Mouse (Mus musculus) embryonic facial prominence, embryonic 12.5 days (tissue): ENCODE measurements around the gene 6030468B19Rik. TPM values are rescaled to one million over a fixed set of nuclear protein-coding genes. Genes with fewer than 3 reads are reported as not detected.

Experiments
- ATAC-seq: fragments of 200-750 bp; cut with Nextera tagmentation; 2 replicates; pipeline ENCODE4 v1.8.0; 2017; ENCODE audit not compliant: insufficient number of reproducible peaks, insufficient read depth, low FRiP score, low TSS enrichment
- H3K27ac ChIP-seq: fragments of 300-500 bp; sonication (generic); 2 replicates; pipeline ENCODE4 v1.5.1; 2016; ENCODE audit warnings: mild to moderate bottlenecking
- H3K27me3 ChIP-seq: fragments of 300-500 bp; sonication (generic); 2 replicates; pipeline ENCODE4 v1.6.1; 2016; ENCODE audit warnings: mild to moderate bottlenecking, moderate library complexity
- H3K36me3 ChIP-seq: fragments of 300-500 bp; sonication (generic); 2 replicates; pipeline ENCODE4 v1.6.1; 2016; ENCODE audit warnings: mild to moderate bottlenecking
- H3K4me1 ChIP-seq: fragments of 300-500 bp; sonication (generic); 2 replicates; pipeline ENCODE4 v1.6.1; 2016
- H3K4me2 ChIP-seq: fragments of 300-500 bp; sonication (generic); replicated peaks from 2 replicates; pipeline ENCODE4 v1.6.1; 2016; ENCODE audit warnings: mild to moderate bottlenecking, moderate library complexity
- H3K4me3 ChIP-seq: fragments of 300-500 bp; sonication (generic); 2 replicates; pipeline ENCODE4 v1.5.1; 2016; ENCODE audit warnings: mild to moderate bottlenecking
- H3K9ac ChIP-seq: fragments of 300-500 bp; sonication (generic); 2 replicates; pipeline ENCODE4 v1.6.1; 2016; ENCODE audit warnings: mild to moderate bottlenecking, moderate library complexity
- H3K9me3 ChIP-seq: fragments of 300-500 bp; sonication (generic); 2 replicates; pipeline ENCODE4 v1.6.1; 2016; ENCODE audit warnings: mild to moderate bottlenecking, moderate library complexity
- WGBS: fragments of 180-500 bp; shearing (Covaris S2); methylation state at CpG from one replicate; pipeline ENCODE4 v1.1.7; 2016; 5-methylcytosine and 5-hydroxymethylcytosine counted together
- polyA plus RNA-seq: library from polyadenylated mRNA; unstranded; fragments of >200 nt; fragmentation: Nextera tagmentation; extraction: Ambion mirVana; gene quantifications from 2 replicates; pipeline ENCODE4 v1.2.1, GENCODE M21; 2016

Gene 6030468B19Rik
- 0.26 TPM in 1 of 2 replicates, not detected in the other for polyA plus RNA-seq

DNA sequence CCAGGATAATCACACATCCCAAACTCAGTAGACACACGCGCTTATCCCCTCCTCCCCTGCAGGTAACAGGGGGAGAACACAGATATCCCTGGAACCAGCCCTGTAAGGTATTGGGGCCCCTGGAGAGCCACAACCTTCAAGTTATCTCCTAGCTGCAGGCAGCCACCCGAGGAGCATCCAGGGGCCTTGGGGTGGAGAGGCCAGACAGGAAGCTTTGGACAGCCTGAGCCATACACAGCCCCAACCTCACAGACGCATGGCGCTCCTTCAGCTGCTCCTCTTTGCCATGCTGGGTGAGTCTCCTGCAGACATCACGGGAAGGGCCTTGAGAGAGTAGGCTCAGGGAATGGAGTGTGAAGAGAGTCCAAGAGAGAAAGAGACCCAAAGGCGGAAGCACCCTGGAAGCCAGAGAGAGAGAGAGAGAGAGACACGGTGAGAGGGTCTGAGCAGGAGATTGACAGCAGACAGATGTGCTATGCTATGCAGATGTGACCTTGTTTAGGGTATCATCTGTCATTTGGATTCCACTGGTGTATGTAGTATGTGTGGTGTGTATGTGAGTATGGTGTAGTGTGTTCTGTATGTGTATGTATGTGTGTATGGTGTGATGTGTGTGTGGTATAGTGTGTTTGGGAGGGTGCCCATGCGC is at the start of gene 6030468B19Rik:
Gene 6030468B19Rik, plus strand, starts transcription at position 150 of the 649 bp plus-strand sequence.
- Histone ChIP-seq H3K27ac (no peak within 1 kb of the TSS), H3K4me1 (peaks cover 9% of the 10 kb centered on the region), H3K9me3 (no peaks in the 10 kb centered on the region), H3K27me3 (no peaks in the 10 kb centered on the region), H3K4me2 (no peak within 1 kb of the TSS), H3K9ac (no peak within 1 kb of the TSS), H3K36me3 (no peaks in the 10 kb centered on the region), H3K4me3 (no peak within 1 kb of the TSS)
- WGBS, result 56% methylated on average over 9 of the region's 9 CpGs
- no peak for ATAC-seq

DNA sequence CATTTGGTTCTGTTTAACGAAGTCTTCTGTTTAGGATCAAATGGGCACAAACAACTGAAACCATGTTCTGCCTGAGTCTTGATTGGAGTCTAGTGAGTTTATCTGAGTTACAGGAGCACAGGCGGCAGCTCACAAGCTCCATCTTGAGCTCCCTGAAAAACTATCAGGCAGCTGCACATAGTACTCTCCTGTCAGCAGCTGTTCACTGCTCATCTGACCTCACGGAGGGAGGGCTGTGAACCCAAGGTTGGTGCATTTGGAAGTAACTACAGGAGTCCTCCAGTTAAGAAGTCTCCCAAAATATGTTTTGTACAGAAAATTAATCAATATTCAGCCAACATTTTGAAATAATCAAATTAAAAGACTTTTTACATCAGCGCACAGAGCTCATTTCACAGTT is 48.8 kb upstream of the 6030468B19Rik start:
- no peak for ATAC-seq
- 88% methylated on average over 4 of the region's 4 CpGs for WGBS

DNA sequence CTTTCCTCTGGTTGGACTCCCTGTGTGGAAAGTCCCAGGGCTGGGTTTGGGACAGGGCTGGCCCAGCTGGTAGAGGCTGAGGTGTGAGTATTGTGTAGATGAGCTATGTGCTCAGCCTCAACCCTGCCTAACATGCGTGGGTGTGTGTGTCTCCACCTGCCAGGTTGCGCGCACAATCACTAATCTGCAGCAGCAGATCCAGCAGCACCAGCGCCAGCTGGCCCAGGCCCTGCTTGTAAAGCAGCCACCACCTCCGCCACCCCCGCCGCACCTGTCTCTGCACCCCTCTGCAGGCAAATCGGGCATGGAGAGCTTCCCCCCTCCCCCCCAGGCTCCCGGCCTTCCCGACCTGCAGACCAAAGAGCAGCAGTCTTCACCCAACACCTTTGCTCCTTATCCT is 48.0 kb upstream of the 6030468B19Rik start:
- no peaks in the 10 kb centered on the region for H3K9me3 ChIP-seq
- ATAC-seq, result no peak
- no peak overlapping the region for H3K27ac ChIP-seq
- H3K9ac ChIP-seq, result no peak overlapping the region
- H3K4me3 ChIP-seq, result no peak overlapping the region
- H3K36me3 ChIP-seq, result peaks cover 99% of the 10 kb centered on the region
- no peaks in the 10 kb centered on the region for H3K27me3 ChIP-seq
- 92% methylated on average over 10 of the region's 10 CpGs for WGBS
- no peaks in the 10 kb centered on the region for H3K4me1 ChIP-seq
- H3K4me2 ChIP-seq, result no peak overlapping the region

More for the DNA sequence above, 48.8 kb upstream of the 6030468B19Rik start:
- H3K4me2 ChIP-seq, result no peak overlapping the region
- peaks cover 99% of the 10 kb centered on the region for H3K36me3 ChIP-seq
- H3K27ac ChIP-seq, result no peak overlapping the region
- no peak overlapping the region for H3K9ac ChIP-seq
- H3K27me3 ChIP-seq, result no peaks in the 10 kb centered on the region
- peaks cover 1% of the 10 kb centered on the region; the same call in 1 of the 2 replicates for H3K4me1 ChIP-seq
- no peak overlapping the region for H3K4me3 ChIP-seq
- H3K9me3 ChIP-seq, result no peaks in the 10 kb centered on the region

DNA sequence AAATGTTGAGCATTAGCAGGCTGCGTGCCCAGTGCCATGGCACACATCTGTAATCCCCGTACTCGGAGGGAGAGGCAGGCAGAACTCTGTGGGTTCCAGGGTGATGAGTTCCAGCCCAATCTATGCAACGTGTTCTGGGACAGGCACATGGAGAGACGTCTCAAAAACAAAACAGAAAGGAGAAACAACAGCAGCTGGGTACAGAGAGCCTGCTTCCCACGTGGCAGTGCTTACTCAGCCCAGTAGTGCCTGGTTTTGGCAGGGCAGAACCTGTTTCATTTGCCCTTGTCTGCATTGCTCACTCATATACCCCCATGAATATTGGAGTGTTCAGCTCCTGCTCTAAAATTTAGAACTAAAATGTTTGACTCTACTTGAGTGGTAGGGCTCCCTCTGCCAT is 45.9 kb upstream of the 6030468B19Rik start:
- no peaks in the 10 kb centered on the region for H3K9me3 ChIP-seq
- no peak overlapping the region for H3K4me3 ChIP-seq
- WGBS, result 89% methylated on average over 6 of the region's 6 CpGs
- H3K27me3 ChIP-seq, result no peaks in the 10 kb centered on the region
- no peak overlapping the region for H3K27ac ChIP-seq
- no peaks in the 10 kb centered on the region for H3K4me1 ChIP-seq
- no peak for ATAC-seq
- no peak overlapping the region for H3K4me2 ChIP-seq
- peaks cover 99% of the 10 kb centered on the region for H3K36me3 ChIP-seq
- no peak overlapping the region for H3K9ac ChIP-seq

DNA sequence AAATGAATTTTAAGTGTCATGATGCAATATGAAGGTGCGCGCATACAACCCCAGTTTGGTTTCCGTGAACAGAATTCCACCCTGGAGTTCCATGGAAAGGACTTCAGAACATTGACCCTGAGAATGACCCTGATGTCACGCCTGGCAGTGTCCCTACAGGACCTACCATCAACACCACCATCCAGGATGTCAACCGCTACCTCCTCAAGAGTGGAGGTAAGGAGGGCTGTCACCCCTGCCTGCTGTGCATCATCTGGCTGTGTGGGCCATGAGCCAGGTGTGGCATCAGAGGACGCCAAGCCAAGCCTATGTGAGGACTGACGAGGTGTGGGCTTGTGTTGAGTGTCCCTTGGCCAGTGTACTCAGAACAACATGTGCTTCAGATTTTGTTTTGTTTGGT is 41.6 kb upstream of the 6030468B19Rik start:
- WGBS, result 98% methylated on average over 7 of the region's 7 CpGs
- peaks cover 97% of the 10 kb centered on the region for H3K36me3 ChIP-seq

DNA sequence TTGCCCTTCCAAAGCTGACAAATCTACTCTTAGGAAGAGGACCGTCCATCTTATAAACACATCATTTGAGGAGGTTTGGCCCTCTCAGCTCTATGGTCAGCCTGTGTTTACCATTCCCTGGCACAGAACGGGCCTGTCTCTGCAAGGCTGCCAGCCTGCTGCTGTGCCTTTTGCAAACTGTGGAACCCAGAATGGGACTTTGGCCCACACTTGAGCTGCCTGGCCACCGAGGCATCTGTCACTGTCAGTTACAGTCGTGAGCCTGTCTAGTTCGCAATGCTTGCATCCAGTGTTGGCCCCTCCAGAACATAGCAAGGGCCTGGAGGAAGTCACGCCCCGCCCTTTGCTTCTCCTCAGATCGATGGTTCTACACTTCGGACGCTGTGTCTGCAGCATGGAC is 38.2 kb upstream of the 6030468B19Rik start:
- 97% methylated on average over 10 of the region's 10 CpGs for WGBS
- H3K27me3 ChIP-seq, result no peaks in the 10 kb centered on the region
- no peak for ATAC-seq
- peaks cover 84% of the 10 kb centered on the region for H3K36me3 ChIP-seq
- H3K4me3 ChIP-seq, result no peak overlapping the region
- no peak overlapping the region for H3K4me2 ChIP-seq
- H3K9me3 ChIP-seq, result no peaks in the 10 kb centered on the region
- no peak overlapping the region for H3K27ac ChIP-seq
- no peaks in the 10 kb centered on the region for H3K4me1 ChIP-seq
- H3K9ac ChIP-seq, result no peak overlapping the region

More for the DNA sequence above, 41.6 kb upstream of the 6030468B19Rik start:
- Histone ChIP-seq H3K9ac (no peak overlapping the region), H3K9me3 (no peaks in the 10 kb centered on the region), H3K4me3 (no peak overlapping the region), H3K4me1 (no peaks in the 10 kb centered on the region), H3K27me3 (no peaks in the 10 kb centered on the region), H3K27ac (no peak overlapping the region), H3K4me2 (no peak overlapping the region)
- no peak for ATAC-seq

DNA sequence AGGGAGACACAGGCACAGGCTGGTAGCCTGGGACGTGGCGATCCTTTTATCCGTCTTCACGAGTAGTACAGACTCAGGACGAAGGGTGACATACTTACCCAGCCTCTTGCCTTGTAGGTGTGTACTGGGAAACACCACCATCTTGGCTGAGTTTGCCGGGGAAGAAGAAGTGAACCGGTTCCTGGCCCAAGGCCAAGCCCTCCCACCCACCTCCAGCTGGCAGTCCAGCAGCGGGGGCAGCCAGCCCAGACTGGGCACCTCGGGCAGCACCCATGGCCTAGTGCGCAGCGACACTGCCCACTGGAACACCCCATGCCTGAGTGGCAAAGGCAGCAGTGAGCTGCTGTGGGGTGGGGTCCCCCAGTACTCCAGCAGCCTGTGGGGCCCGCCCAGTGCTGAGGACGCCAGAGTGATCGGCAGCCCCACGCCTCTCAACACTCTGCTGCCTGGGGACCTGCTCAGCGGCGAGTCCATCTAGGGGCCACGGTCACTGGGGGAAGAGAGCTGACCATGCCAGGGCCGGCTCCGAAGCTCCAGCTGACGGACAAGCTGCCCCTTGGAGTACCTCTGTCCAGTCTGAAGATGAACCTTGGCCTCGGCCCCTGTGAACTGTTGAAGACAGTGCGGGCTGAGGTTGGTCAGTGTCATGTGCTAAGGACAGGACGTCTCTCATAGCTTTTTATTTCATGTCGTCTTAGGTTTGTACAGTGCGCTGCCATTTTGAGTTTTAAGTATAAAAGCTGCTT is 36.9 kb upstream of the 6030468B19Rik start:
- Histone ChIP-seq H3K4me3 (no peak overlapping the region), H3K9ac (no peak overlapping the region), H3K27ac (no peak overlapping the region), H3K9me3 (no peaks in the 10 kb centered on the region), H3K4me2 (no peak overlapping the region), H3K27me3 (no peaks in the 10 kb centered on the region), H3K36me3 (peaks cover 83% of the 10 kb centered on the region), H3K4me1 (no peaks in the 10 kb centered on the region)
- no peak for ATAC-seq
- WGBS, result 94% methylated on average over 26 of the region's 26 CpGs

DNA sequence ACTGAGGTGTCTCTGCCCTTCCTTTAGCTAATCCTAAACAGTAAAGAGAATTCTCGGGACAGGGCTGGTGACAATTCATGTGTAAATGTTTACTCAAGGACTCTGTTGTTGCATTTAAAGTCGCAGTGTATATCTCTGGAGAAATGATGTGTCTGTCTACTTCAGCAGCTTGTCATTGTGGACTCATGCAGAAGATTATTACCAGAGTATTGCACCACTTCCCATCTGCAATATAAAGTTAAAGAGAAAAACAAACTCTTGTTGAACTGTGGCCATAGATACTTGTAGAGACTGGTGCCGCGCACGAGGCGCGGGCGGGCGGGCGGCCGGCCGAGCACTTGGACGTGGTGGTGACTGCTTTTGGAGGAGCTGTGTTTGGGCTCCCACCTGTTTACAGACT is 35.7 kb upstream of the 6030468B19Rik start:
- Histone ChIP-seq H3K9me3 (no peaks in the 10 kb centered on the region), H3K4me3 (no peak overlapping the region), H3K36me3 (peaks cover 82% of the 10 kb centered on the region), H3K4me2 (no peak overlapping the region), H3K27me3 (no peaks in the 10 kb centered on the region), H3K27ac (no peak overlapping the region), H3K4me1 (no peaks in the 10 kb centered on the region), H3K9ac (no peak overlapping the region)
- ATAC-seq, result no peak
- 91% methylated on average over 13 of the region's 13 CpGs for WGBS

DNA sequence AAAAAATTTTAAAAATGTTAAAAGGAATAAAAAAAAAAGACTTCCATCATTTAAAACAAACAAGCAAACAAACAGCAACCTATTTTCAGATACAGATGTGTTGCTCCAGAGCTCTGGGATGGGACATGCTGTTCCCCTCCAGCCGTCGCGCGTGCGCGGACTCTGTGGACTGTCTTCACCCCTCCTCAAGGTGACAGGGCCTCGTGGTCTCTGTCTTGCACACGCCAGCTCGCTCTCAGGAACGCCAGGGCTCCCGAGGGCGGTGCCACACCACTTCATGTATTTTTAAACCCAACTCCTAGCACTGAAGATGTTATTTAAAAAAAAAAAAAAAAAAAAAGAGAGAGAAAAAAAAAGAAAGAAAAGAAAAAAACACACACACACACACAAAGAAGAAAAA is 35.2 kb upstream of the 6030468B19Rik start:
- no peak overlapping the region for H3K9ac ChIP-seq
- no peak overlapping the region for H3K4me3 ChIP-seq
- no peaks in the 10 kb centered on the region for H3K4me1 ChIP-seq
- H3K9me3 ChIP-seq, result no peaks in the 10 kb centered on the region
- H3K27ac ChIP-seq, result no peak overlapping the region
- WGBS, result 86% methylated on average over 12 of the region's 12 CpGs
- no peak for ATAC-seq
- H3K27me3 ChIP-seq, result no peaks in the 10 kb centered on the region
- peaks cover 78% of the 10 kb centered on the region for H3K36me3 ChIP-seq
- no peak overlapping the region for H3K4me2 ChIP-seq

DNA sequence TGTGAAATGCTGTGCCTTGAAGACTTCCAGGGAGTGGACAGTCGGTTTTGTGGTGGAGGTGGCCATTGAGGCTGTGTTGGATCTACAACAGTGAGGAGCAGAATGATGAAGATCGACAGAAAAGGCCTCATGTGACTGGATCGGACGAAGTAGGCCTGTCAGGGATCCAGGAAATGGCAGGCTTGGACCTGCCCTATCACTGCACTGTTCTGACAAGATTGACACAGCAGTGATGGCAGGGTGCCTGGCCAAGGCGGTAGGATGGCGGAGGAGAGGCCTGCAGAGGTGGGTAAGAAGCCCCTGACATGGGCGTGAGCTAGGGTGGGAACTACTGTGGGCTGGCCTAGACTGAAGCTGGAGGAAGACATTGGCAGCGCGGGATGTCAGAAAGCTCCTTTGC is 33.1 kb upstream of the 6030468B19Rik start:
- Histone ChIP-seq H3K4me2 (no peak overlapping the region), H3K36me3 (peaks cover 57% of the 10 kb centered on the region)

DNA sequence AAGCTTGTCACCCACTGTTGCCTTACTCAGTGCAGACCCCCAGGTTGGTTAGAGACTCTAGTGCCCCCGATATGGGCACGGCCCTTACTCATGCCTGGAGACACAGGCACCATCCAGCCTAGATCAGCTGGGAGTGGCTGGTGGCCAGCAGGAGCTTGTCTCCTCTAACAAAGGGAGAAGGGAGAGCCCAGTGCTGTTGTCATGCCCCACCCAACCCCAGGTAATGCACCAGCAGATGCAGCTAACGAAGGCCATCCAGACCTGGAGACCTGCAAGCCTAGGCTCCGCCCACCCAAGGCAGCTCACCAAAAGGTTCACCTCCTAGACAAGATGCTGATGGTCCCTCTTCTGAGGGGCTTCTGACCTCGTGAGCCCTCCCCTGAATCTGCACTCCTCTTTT is 32.1 kb upstream of the 6030468B19Rik start:
- Histone ChIP-seq H3K27me3 (no peaks in the 10 kb centered on the region), H3K36me3 (peaks cover 48% of the 10 kb centered on the region), H3K9me3 (no peaks in the 10 kb centered on the region), H3K27ac (no peak overlapping the region), H3K4me1 (no peaks in the 10 kb centered on the region), H3K4me3 (no peak overlapping the region), H3K4me2 (no peak overlapping the region), H3K9ac (no peak overlapping the region)
- ATAC-seq, result no peak
- 94% methylated on average over 5 of the region's 5 CpGs for WGBS

More for the DNA sequence above, 33.1 kb upstream of the 6030468B19Rik start:
- H3K4me1 ChIP-seq, result no peaks in the 10 kb centered on the region
- WGBS, result 89% methylated on average over 9 of the region's 9 CpGs
- no peak overlapping the region for H3K9ac ChIP-seq
- no peaks in the 10 kb centered on the region for H3K27me3 ChIP-seq
- H3K27ac ChIP-seq, result no peak overlapping the region
- no peaks in the 10 kb centered on the region for H3K9me3 ChIP-seq
- H3K4me3 ChIP-seq, result no peak overlapping the region
- no peak for ATAC-seq

DNA sequence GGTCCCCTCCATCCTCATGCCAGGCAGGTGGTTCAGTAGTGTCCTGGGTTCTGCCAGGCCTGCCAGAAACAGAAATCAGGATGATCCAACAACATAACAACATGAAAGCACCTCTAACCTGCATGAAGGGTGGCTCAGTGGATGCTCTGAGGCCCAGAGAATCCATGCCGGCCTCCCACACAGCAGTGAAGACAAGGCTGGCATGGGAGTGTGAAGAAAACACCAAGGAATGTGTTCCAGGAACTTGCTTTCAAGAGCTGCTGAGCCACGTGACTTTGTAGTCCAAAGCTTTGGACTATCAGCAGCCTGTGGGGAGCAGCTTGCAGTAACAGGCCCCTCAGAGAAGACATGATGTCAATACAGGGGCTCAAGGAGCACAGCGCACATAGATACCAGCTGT is 31.2 kb upstream of the 6030468B19Rik start:
- 92% methylated on average over 3 of the region's 3 CpGs for WGBS
- Histone ChIP-seq H3K4me2 (no peak overlapping the region), H3K36me3 (peaks cover 40% of the 10 kb centered on the region), H3K27me3 (no peaks in the 10 kb centered on the region), H3K9me3 (no peaks in the 10 kb centered on the region), H3K4me1 (no peaks in the 10 kb centered on the region), H3K27ac (no peak overlapping the region), H3K9ac (no peak overlapping the region), H3K4me3 (no peak overlapping the region)
- no peak for ATAC-seq
